Mouse (Mus musculus) forebrain, embryonic 12.5 days (tissue): Measurements from ENCODE around the gene Prnd. TPM values are rescaled to one million over a fixed set of nuclear protein-coding genes. Genes with fewer than 3 reads are reported as not detected.

Experiments used
- ATAC-seq: fragments of 200-750 bp; cut with Nextera tagmentation; 2 replicates; pipeline ENCODE4 v1.8.0; 2017; ENCODE audit warnings: moderate TSS enrichment; ENCODE audit not compliant: low FRiP score
- H3K27ac ChIP-seq: fragments of 300-500 bp; sonication (generic); 2 replicates; pipeline ENCODE4 v1.5.1; 2016; ENCODE audit warnings: mild to moderate bottlenecking
- H3K27me3 ChIP-seq: fragments of 300-500 bp; sonication (generic); 2 replicates; pipeline ENCODE4 v1.6.1; 2016; ENCODE audit warnings: mild to moderate bottlenecking
- H3K36me3 ChIP-seq: fragments of 300-500 bp; sonication (generic); replicated peaks from 2 replicates; pipeline ENCODE4 v1.6.1; 2016; ENCODE audit warnings: mild to moderate bottlenecking
- H3K4me1 ChIP-seq: fragments of 300-500 bp; sonication (generic); 2 replicates; pipeline ENCODE4 v1.6.1; 2016
- H3K4me2 ChIP-seq: fragments of 300-500 bp; sonication (generic); 2 replicates; pipeline ENCODE4 v1.6.1; 2016; ENCODE audit warnings: mild to moderate bottlenecking, moderate library complexity
- H3K4me3 ChIP-seq: fragments of 300-500 bp; sonication (generic); replicated peaks from 2 replicates; pipeline ENCODE4 v1.5.1; 2016; ENCODE audit warnings: mild to moderate bottlenecking
- H3K9ac ChIP-seq: fragments of 300-500 bp; sonication (generic); 2 replicates; pipeline ENCODE4 v1.6.1; 2016; ENCODE audit warnings: mild to moderate bottlenecking
- H3K9me3 ChIP-seq: fragments of 300-500 bp; sonication (generic); 2 replicates; pipeline ENCODE4 v1.6.1; 2016
- WGBS: fragments of 180-500 bp; shearing (Covaris S2); methylation state at CpG from one replicate; pipeline ENCODE4 v1.1.7; 2016; 5-methylcytosine and 5-hydroxymethylcytosine counted together
- polyA plus RNA-seq: library from polyadenylated mRNA; unstranded; fragments of >200 nt; fragmentation: Nextera tagmentation; extraction: Ambion mirVana; gene quantifications from 2 replicates; pipeline ENCODE4 v1.2.1, GENCODE M21; 2016

Prnd gene
- polyA plus RNA-seq: 7.0 and 7.3 TPM in 2 replicates

GRCm38 (mm10) chr2:131950598-131951095 lies at the start of gene Prnd:
Gene Prnd (plus strand): TSS chr2:131950861.
- Histone ChIP-seq H3K4me1 (peaks cover 13% of the 10 kb centered on the region), H3K4me3 (no peak within 1 kb of the TSS), H3K9me3 (no peaks in the 10 kb centered on the region), H3K9ac (no peak within 1 kb of the TSS), H3K27me3 (peaks cover 47% of the 10 kb centered on the region), H3K4me2 (no peak within 1 kb of the TSS; the same call in 1 of the 2 replicates), H3K27ac (no peak within 1 kb of the TSS), H3K36me3 (no peaks in the 10 kb centered on the region)
- WGBS: 11% methylated on average over 11 of the region's 11 CpGs
- ATAC-seq: no peak

- WGBS: 58% methylated on average over 3 of the region's 3 CpGs
These were observed 48.2 kb upstream of the Prnd start for GRCm38 (mm10) chr2:131902423-131902822.

GRCm38 (mm10) chr2:131902867-131903266 lies 47.8 kb upstream of the Prnd start:
- H3K27me3 ChIP-seq: no peaks in the 10 kb centered on the region; the same call in 1 of the 2 replicates

More at GRCm38 (mm10) chr2:131902423-131902822, 48.2 kb upstream of the Prnd start:
- no peak overlapping the region for H3K27ac ChIP-seq
- H3K27me3 ChIP-seq: no peaks in the 10 kb centered on the region; the same call in 1 of the 2 replicates
- H3K9me3 ChIP-seq: no peaks in the 10 kb centered on the region
- H3K4me2 ChIP-seq: no peak overlapping the region
- H3K4me3 ChIP-seq: no peak overlapping the region
- no peaks in the 10 kb centered on the region for H3K36me3 ChIP-seq
- ATAC-seq: no peak
- H3K9ac ChIP-seq: no peak overlapping the region
- H3K4me1 ChIP-seq: no peaks in the 10 kb centered on the region

GRCm38 (mm10) chr2:131905025-131905424 lies 45.6 kb upstream of the Prnd start:
- ATAC-seq: no peak
- no peak overlapping the region for H3K9ac ChIP-seq
- 65% methylated on average over 5 of the region's 5 CpGs for WGBS

More at GRCm38 (mm10) chr2:131902867-131903266, 47.8 kb upstream of the Prnd start:
- Histone ChIP-seq H3K9me3 (no peaks in the 10 kb centered on the region), H3K9ac (no peak overlapping the region), H3K4me2 (no peak overlapping the region), H3K36me3 (no peaks in the 10 kb centered on the region), H3K27ac (no peak overlapping the region), H3K4me3 (no peak overlapping the region), H3K4me1 (no peaks in the 10 kb centered on the region)
- no peak for ATAC-seq
- 63% methylated on average over 8 of the region's 8 CpGs for WGBS

GRCm38 (mm10) chr2:131905776-131906175 lies 44.9 kb upstream of the Prnd start:
- no peak overlapping the region for H3K4me3 ChIP-seq
- no peak overlapping the region for H3K9ac ChIP-seq
- H3K9me3 ChIP-seq: no peaks in the 10 kb centered on the region
- no peak for ATAC-seq
- H3K4me2 ChIP-seq: no peak overlapping the region
- 61% methylated on average over 6 of the region's 6 CpGs for WGBS
- H3K4me1 ChIP-seq: peaks cover 7% of the 10 kb centered on the region
- H3K27me3 ChIP-seq: peaks cover 4% of the 10 kb centered on the region; the same call in 1 of the 2 replicates
- H3K27ac ChIP-seq: no peak overlapping the region
- no peaks in the 10 kb centered on the region for H3K36me3 ChIP-seq

More at GRCm38 (mm10) chr2:131905025-131905424, 45.6 kb upstream of the Prnd start:
- H3K4me3 ChIP-seq: no peak overlapping the region
- no peaks in the 10 kb centered on the region; the same call in 1 of the 2 replicates for H3K4me1 ChIP-seq
- H3K4me2 ChIP-seq: no peak overlapping the region
- no peaks in the 10 kb centered on the region for H3K9me3 ChIP-seq
- peaks cover 4% of the 10 kb centered on the region; the same call in 1 of the 2 replicates for H3K27me3 ChIP-seq
- no peaks in the 10 kb centered on the region for H3K36me3 ChIP-seq
- H3K27ac ChIP-seq: no peak overlapping the region

- no peak for ATAC-seq
- Histone ChIP-seq H3K4me2 (no peak overlapping the region), H3K27me3 (peaks cover 4% of the 10 kb centered on the region; the same call in 1 of the 2 replicates), H3K4me1 (peaks cover 12% of the 10 kb centered on the region), H3K36me3 (no peaks in the 10 kb centered on the region), H3K9me3 (no peaks in the 10 kb centered on the region), H3K4me3 (no peak overlapping the region), H3K27ac (no peak overlapping the region), H3K9ac (no peak overlapping the region)
- WGBS: 89% methylated on average over 3 of the region's 3 CpGs
These were observed 44.4 kb upstream of the Prnd start for GRCm38 (mm10) chr2:131906266-131906665.

GRCm38 (mm10) chr2:131906846-131907245 lies 43.8 kb upstream of the Prnd start:
- no peak for ATAC-seq
- Histone ChIP-seq H3K4me3 (no peak overlapping the region), H3K9me3 (no peaks in the 10 kb centered on the region), H3K27me3 (peaks cover 4% of the 10 kb centered on the region; the same call in 1 of the 2 replicates), H3K9ac (no peak overlapping the region), H3K4me1 (peaks cover 18% of the 10 kb centered on the region), H3K36me3 (no peaks in the 10 kb centered on the region), H3K4me2 (no peak overlapping the region), H3K27ac (no peak overlapping the region)
- WGBS: 85% methylated on average over 1 of the region's 1 CpGs

- ATAC-seq: no peak
- 84% methylated on average over 5 of the region's 5 CpGs for WGBS
- H3K4me1 ChIP-seq: peaks cover 22% of the 10 kb centered on the region
These were observed 43.4 kb upstream of the Prnd start for GRCm38 (mm10) chr2:131907311-131907710.

GRCm38 (mm10) chr2:131908351-131908861 lies 42.3 kb upstream of the Prnd start:
- Histone ChIP-seq H3K4me1 (peaks cover 25% of the 10 kb centered on the region), H3K9me3 (no peaks in the 10 kb centered on the region), H3K36me3 (no peaks in the 10 kb centered on the region), H3K27me3 (peaks cover 4% of the 10 kb centered on the region; the same call in 1 of the 2 replicates), H3K27ac (no peak overlapping the region), H3K4me3 (no peak overlapping the region), H3K9ac (no peak overlapping the region), H3K4me2 (no peak overlapping the region)
- WGBS: 84% methylated on average over 7 of the region's 7 CpGs
- no peak for ATAC-seq

More at GRCm38 (mm10) chr2:131907311-131907710, 43.4 kb upstream of the Prnd start:
- no peak overlapping the region for H3K4me2 ChIP-seq
- H3K4me3 ChIP-seq: no peak overlapping the region
- peaks cover 4% of the 10 kb centered on the region; the same call in 1 of the 2 replicates for H3K27me3 ChIP-seq
- no peaks in the 10 kb centered on the region for H3K9me3 ChIP-seq
- H3K27ac ChIP-seq: no peak overlapping the region
- H3K9ac ChIP-seq: no peak overlapping the region
- no peaks in the 10 kb centered on the region for H3K36me3 ChIP-seq

- Histone ChIP-seq H3K9ac (no peak overlapping the region), H3K27ac (no peak overlapping the region), H3K9me3 (no peaks in the 10 kb centered on the region), H3K27me3 (peaks cover 4% of the 10 kb centered on the region; the same call in 1 of the 2 replicates), H3K4me1 (peaks cover 25% of the 10 kb centered on the region), H3K4me2 (peak overlapping the region; percentile 66), H3K36me3 (no peaks in the 10 kb centered on the region), H3K4me3 (no peak overlapping the region)
- WGBS: 69% methylated on average over 1 of the region's 1 CpGs
- no peak for ATAC-seq
These were observed 41.8 kb upstream of the Prnd start for GRCm38 (mm10) chr2:131908906-131909305.

GRCm38 (mm10) chr2:131909683-131910572 lies 40.7 kb upstream of the Prnd start, which contains the start of the genes Prnp and Prn:
Gene Prnp (plus strand): TSS chr2:131909928.
Gene Prn (plus strand): TSS chr2:131909957.
- Histone ChIP-seq H3K9ac (peak within 1 kb of the TSS; percentile 83), H3K27me3 (0 out of 2 replicates have a peak, but pooled peaks cover 4% of the 10 kb centered on the region), H3K36me3 (no peaks in the 10 kb centered on the region), H3K9me3 (no peaks in the 10 kb centered on the region), H3K4me2 (peak within 1 kb of the TSS; percentile 66), H3K4me3 (peak within 1 kb of the TSS; percentile 73), H3K4me1 (peaks cover 25% of the 10 kb centered on the region), H3K27ac (peak within 1 kb of the TSS; percentile 90)
- WGBS: 5% methylated on average over 38 of the region's 52 CpGs
- ATAC-seq: peak; percentile 92

GRCm38 (mm10) chr2:131910847-131911246 lies 39.8 kb upstream of the Prnd start:
- peak overlapping the region; percentile 73 for H3K4me3 ChIP-seq
- 46% methylated on average over 2 of the region's 2 CpGs for WGBS
- ATAC-seq: no peak
- H3K9ac ChIP-seq: peak overlapping the region; percentile 83
- no peaks in the 10 kb centered on the region for H3K36me3 ChIP-seq
- peaks cover 25% of the 10 kb centered on the region for H3K4me1 ChIP-seq
- H3K9me3 ChIP-seq: no peaks in the 10 kb centered on the region
- peak overlapping the region; percentile 66 for H3K4me2 ChIP-seq
- 0 out of 2 replicates have a peak, but pooled peaks cover 4% of the 10 kb centered on the region for H3K27me3 ChIP-seq
- H3K27ac ChIP-seq: no peak overlapping the region
